Mouse (Mus musculus): ENCODE results near the gene Mepe. TPM values are rescaled to one million over a fixed set of nuclear protein-coding genes. Genes with fewer than 3 reads are reported as not detected.
A peak's percentile ranks its signal among the peaks of the same experiment; 100 is the strongest.

Gene Mepe
- polyA plus RNA-seq (2015; fragmentation: Nextera tagmentation; extraction: Ambion mirVana): not detected in 2 replicates

DNA sequence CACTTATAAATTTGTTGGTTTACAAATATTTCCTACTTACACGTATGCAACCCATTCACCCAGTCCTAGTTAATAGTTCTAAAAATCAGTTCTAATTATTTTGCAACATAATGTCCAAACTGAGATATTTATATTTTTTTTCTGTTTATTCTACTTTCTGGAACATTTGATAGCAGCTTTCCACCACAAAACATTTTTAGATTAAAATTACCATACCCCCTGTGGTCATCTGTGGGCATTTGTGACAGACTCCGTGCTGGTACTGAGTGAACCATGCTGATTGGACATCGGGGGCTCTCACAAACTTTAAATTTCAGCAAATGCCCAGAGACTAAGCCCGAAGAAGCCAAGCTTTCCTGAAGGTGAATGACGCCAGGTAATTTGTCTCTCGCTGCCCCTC lies at the start of gene Mepe:
Mepe (plus strand) TSS at position 301 of the 400 bp plus-strand sequence.
- H3K4me2 ChIP-seq (replicated peaks): no peak within 1 kb of the TSS
- no peaks in the 10 kb centered on the region for H3K36me3 ChIP-seq
- no peak within 1 kb of the TSS for H3K27ac ChIP-seq
- H3K9me3 ChIP-seq: no peaks in the 10 kb centered on the region
- no peak for ATAC-seq
- H3K27me3 ChIP-seq (replicated peaks): no peaks in the 10 kb centered on the region
- WGBS: 90% methylated on average over 6 of the region's 6 CpGs
- H3K4me1 ChIP-seq (replicated peaks): no peaks in the 10 kb centered on the region
- no peak within 1 kb of the TSS for H3K9ac ChIP-seq
- no peak within 1 kb of the TSS for H3K4me3 ChIP-seq (replicated peaks)

DNA sequence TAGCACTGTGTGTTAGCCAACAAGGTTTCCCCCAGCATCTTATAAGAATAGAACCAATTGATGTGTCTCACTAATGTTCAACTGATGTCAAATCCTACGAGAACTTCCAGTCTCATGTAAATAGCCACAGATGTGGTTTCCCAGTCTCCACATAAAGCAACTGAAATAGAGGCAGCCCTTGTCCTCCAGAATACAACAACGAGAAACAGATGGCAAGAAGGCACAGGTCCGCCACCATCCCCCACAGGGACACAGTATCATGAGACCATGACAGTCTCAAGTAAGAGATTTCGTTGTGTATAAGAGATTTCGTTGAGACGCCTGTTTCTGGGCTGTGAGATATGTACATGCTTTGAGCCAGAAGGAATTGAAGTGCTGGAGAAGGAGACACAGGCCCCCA lies 30.9 kb upstream of the Mepe start:
- Histone ChIP-seq H3K4me2 (replicated peaks) (no peak overlapping the region), H3K4me1 (replicated peaks) (0 out of 2 replicates have a peak, but pooled peaks cover 2% of the 10 kb centered on the region), H3K9me3 (no peaks in the 10 kb centered on the region), H3K27me3 (replicated peaks) (no peaks in the 10 kb centered on the region), H3K36me3 (no peaks in the 10 kb centered on the region), H3K27ac (no peak overlapping the region), H3K9ac (no peak overlapping the region), H3K4me3 (replicated peaks) (no peak overlapping the region)
- 66% methylated on average over 6 of the region's 6 CpGs for WGBS
- no peak for ATAC-seq

DNA sequence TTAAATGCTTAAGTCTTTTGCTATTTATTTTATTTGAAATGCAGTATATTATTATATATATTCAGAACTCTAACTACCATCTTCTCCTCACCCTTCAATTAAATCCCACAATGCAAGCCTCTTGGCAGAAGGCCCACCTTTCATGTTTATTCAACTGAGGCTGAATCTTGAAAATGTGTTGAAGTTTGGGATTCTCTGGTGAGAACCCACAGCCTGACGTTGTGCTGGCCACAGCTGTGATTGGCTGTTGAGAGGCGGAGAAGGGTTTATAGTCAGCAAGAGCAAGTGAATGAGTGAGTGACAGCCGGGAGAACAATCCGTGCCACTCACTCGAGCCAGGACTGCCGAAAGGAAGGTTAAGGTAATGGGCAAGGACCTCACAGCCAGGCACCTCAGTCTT lies 26.1 kb upstream of the Mepe start, which contains the start of gene Ibsp:
Ibsp (plus strand) TSS at position 178 of the 400 bp plus-strand sequence.
- no peak within 1 kb of the TSS for H3K27ac ChIP-seq
- H3K9ac ChIP-seq: no peak within 1 kb of the TSS
- H3K27me3 ChIP-seq (replicated peaks): no peaks in the 10 kb centered on the region
- no peak within 1 kb of the TSS for H3K4me3 ChIP-seq (replicated peaks)
- H3K4me1 ChIP-seq (replicated peaks): 0 out of 2 replicates have a peak, but pooled peaks cover 2% of the 10 kb centered on the region
- no peak for ATAC-seq
- no peaks in the 10 kb centered on the region for H3K9me3 ChIP-seq
- H3K36me3 ChIP-seq: no peaks in the 10 kb centered on the region
- H3K4me2 ChIP-seq (replicated peaks): no peak within 1 kb of the TSS
- 64% methylated on average over 6 of the region's 6 CpGs for WGBS

DNA sequence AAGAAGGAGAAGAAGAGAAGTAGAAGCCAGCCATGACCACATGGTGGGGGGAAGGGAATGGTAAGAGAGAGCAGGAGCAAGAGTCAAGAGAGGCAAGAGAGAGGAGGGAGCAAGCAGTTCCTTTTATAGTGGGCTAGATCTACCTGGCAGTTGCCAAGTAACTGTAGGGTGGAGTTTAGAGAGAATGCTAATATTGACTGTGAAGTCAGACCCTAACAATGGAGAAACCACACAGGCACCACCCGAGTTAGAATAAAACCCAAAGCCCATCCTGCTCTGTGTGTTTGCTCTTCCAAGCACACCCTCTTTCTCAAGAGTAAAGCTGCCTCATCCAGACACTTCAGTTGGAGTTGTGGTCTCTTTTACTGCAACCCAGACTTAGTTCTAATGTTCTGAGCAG lies 11.1 kb upstream of the Mepe start:
- H3K9me3 ChIP-seq: no peaks in the 10 kb centered on the region
- 56% methylated on average over 1 of the region's 1 CpGs for WGBS
- no peak for ATAC-seq

DNA sequence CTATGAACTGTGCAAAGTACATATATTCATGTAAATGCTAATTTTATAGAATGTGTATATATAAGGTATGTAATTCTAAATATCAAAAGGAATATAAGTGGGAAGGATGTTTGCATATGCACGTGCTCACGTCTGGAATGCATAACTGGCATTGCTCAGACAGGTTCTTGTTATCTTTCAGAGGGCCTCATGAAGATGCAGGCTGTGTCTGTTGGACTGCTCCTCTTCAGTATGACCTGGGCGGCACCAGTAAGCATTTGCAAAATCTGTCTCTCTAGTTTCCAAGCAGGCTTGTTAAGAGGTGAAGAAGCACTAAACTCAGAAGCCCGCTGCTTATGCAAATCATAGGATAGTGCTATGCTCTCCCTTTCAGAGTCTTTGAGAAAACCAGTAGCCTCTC lies 1.8 kb downstream of the Mepe start:
- no peaks in the 10 kb centered on the region for H3K36me3 ChIP-seq
- H3K4me3 ChIP-seq (replicated peaks): no peak overlapping the region
- no peaks in the 10 kb centered on the region for H3K4me1 ChIP-seq (replicated peaks)
- ATAC-seq: no peak
- H3K27ac ChIP-seq: no peak overlapping the region
- 65% methylated on average over 4 of the region's 4 CpGs for WGBS
- no peaks in the 10 kb centered on the region for H3K9me3 ChIP-seq
- H3K4me2 ChIP-seq (replicated peaks): no peak overlapping the region
- no peak overlapping the region for H3K9ac ChIP-seq
- H3K27me3 ChIP-seq (replicated peaks): no peaks in the 10 kb centered on the region

More for the DNA sequence above, 11.1 kb upstream of the Mepe start:
- no peaks in the 10 kb centered on the region for H3K27me3 ChIP-seq (replicated peaks)
- H3K4me2 ChIP-seq (replicated peaks): no peak overlapping the region
- H3K4me3 ChIP-seq (replicated peaks): no peak overlapping the region
- H3K36me3 ChIP-seq: no peaks in the 10 kb centered on the region
- H3K4me1 ChIP-seq (replicated peaks): no peaks in the 10 kb centered on the region
- H3K9ac ChIP-seq: no peak overlapping the region
- no peak overlapping the region for H3K27ac ChIP-seq

DNA sequence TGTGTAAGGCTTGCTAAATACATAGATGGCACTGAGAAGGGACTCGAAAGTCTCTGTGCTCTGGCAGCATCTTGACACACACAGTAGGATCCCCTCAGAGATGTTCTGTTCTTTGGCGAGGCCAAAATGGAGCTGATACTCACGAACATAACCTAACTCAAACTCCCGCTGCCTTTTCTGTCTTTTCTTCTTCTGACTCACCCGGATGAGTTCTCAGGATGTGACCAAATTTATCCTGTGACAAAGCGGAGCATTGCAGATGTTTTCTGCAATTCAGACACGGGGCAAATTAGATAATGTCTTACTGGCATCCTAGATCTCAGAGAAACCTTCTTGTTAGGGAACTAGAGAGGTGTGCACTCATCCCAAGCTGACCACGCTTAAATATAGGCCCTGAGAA lies 2.3 kb downstream of the Mepe start:
- Histone ChIP-seq H3K27me3 (replicated peaks) (no peaks in the 10 kb centered on the region), H3K4me1 (replicated peaks) (no peaks in the 10 kb centered on the region), H3K9ac (no peak overlapping the region), H3K4me2 (replicated peaks) (no peak overlapping the region), H3K4me3 (replicated peaks) (no peak overlapping the region), H3K9me3 (no peaks in the 10 kb centered on the region), H3K27ac (no peak overlapping the region), H3K36me3 (no peaks in the 10 kb centered on the region)
- WGBS: 79% methylated on average over 8 of the region's 8 CpGs
- ATAC-seq: no peak

DNA sequence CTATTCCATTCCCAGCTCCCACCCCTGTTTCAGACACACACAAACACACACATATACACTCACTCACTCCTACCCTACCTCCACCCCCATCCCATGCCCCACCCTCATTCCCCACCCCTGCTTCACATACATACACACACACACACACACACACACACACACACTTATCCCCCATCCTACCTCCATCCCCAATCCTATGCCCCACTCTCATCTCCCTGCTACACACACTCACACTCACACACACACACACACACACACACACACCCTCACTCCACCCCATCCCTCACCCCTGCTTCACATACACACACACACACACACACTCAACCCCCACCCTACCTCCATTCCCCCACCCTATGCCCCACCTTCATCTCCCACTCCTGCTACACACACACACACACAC lies 2.7 kb downstream of the Mepe start:
- Histone ChIP-seq H3K27ac (no peak overlapping the region), H3K27me3 (replicated peaks) (no peaks in the 10 kb centered on the region), H3K36me3 (no peaks in the 10 kb centered on the region), H3K4me2 (replicated peaks) (no peak overlapping the region), H3K9ac (no peak overlapping the region), H3K4me1 (replicated peaks) (no peaks in the 10 kb centered on the region), H3K4me3 (replicated peaks) (no peak overlapping the region), H3K9me3 (no peaks in the 10 kb centered on the region)
- ATAC-seq: no peak

DNA sequence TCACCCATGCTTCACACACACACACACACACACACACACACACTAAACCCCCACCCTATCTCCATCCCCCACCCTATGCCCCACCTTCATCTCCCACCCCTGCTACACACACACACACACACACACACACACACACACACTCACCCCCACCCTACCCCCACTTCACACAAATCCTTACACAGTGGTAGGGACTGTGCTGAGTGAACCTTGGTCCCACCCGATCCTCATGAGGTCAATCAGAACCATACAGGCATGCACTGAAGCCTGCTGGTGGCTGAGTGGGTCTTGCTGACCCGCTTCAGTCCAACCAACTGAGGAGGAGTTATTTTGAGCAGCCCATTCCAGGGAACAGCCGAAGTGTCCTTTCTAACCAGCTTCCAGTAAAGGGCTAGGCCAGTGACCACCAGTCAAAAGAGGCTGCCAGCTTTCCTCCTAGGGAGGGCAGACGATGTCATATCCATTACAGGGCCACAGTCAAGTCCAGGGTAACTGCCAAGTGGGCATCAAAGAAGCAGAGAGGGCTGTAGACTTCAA lies 3.3 kb downstream of the Mepe start:
- H3K36me3 ChIP-seq: no peaks in the 10 kb centered on the region
- ATAC-seq: 0 out of 2 replicates have a peak, but pooled peaks have one; percentile 41
- WGBS: 82% methylated on average over 4 of the region's 4 CpGs

DNA sequence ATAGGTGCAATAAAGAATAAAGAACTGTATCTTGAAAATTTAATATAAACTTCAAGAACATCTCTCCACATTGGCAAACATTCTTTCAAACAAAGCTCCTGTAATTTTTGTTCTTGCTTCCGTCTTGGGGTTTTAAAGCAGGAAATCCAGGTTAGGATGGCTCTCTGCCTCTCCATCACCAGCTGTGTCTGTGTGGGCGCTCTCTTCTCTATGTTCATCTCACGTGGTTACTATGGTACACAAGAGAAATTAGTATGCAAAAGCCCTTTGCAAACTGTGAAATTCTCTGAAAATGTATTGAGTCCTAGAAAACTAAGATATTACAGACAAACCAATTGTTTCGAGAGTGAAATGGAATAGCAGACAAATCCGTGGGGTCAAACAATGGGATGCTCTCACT lies 4.3 kb downstream of the Mepe start:
- no peak overlapping the region for H3K27ac ChIP-seq
- no peak overlapping the region for H3K4me2 ChIP-seq (replicated peaks)
- H3K9ac ChIP-seq: no peak overlapping the region
- H3K4me1 ChIP-seq (replicated peaks): no peaks in the 10 kb centered on the region
- H3K27me3 ChIP-seq (replicated peaks): no peaks in the 10 kb centered on the region
- no peaks in the 10 kb centered on the region for H3K9me3 ChIP-seq
- no peak for ATAC-seq
- no peak overlapping the region for H3K4me3 ChIP-seq (replicated peaks)
- no peaks in the 10 kb centered on the region for H3K36me3 ChIP-seq
- 75% methylated on average over 5 of the region's 5 CpGs for WGBS

More for the DNA sequence above, 3.3 kb downstream of the Mepe start:
- Histone ChIP-seq H3K4me1 (replicated peaks) (no peaks in the 10 kb centered on the region), H3K4me2 (replicated peaks) (no peak overlapping the region), H3K27ac (no peak overlapping the region), H3K9ac (no peak overlapping the region), H3K27me3 (replicated peaks) (no peaks in the 10 kb centered on the region), H3K4me3 (replicated peaks) (no peak overlapping the region), H3K9me3 (no peaks in the 10 kb centered on the region)

DNA sequence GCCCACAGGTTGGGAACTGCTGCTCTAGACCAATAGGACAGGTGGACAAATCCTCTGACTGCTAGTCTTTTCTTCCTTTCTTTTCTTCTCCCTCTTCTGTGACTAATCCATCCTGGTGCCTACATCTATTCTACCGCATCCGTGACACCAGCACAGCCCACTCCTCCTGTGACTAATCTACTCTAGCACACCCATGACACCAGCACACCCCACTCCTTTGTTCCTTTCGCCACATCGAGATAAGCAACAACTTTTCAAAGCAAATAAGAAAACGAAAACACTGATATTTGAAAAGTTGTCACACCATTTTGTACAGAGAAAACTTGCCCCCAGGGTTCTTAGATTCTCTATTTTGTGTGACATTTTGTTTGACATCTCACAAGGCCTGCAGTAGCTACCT lies 5.0 kb downstream of the Mepe start:
- Histone ChIP-seq H3K9ac (no peak overlapping the region), H3K4me1 (replicated peaks) (no peaks in the 10 kb centered on the region), H3K27me3 (replicated peaks) (no peaks in the 10 kb centered on the region), H3K36me3 (no peaks in the 10 kb centered on the region), H3K4me3 (replicated peaks) (no peak overlapping the region), H3K9me3 (no peaks in the 10 kb centered on the region), H3K27ac (no peak overlapping the region), H3K4me2 (replicated peaks) (no peak overlapping the region)
- no peak for ATAC-seq
- WGBS: 77% methylated on average over 5 of the region's 5 CpGs

DNA sequence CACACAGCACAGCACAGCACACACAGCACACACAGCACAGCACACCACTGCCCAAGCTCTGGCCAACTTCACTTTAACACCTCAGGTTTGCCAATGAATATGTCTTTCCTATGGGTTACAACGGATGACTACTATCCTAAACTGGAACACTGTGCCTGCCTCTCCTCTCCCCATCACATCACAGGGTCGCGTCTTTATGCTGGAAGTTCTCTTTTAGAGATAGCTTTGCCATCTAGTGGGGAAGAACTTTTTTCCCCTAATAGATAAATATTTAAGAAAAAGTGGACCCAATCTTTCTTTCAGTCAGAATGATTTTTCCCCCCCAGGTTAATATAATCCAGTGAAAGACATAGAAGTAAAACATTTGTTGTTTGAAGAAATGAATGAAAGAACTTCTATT lies 7.2 kb downstream of the Mepe start:
- Histone ChIP-seq H3K9ac (no peak overlapping the region), H3K4me3 (replicated peaks) (no peak overlapping the region), H3K36me3 (no peaks in the 10 kb centered on the region), H3K4me1 (replicated peaks) (no peaks in the 10 kb centered on the region), H3K27me3 (replicated peaks) (no peaks in the 10 kb centered on the region), H3K27ac (no peak overlapping the region), H3K9me3 (no peaks in the 10 kb centered on the region), H3K4me2 (replicated peaks) (no peak overlapping the region)
- WGBS: 49% methylated on average over 3 of the region's 3 CpGs
- no peak for ATAC-seq

DNA sequence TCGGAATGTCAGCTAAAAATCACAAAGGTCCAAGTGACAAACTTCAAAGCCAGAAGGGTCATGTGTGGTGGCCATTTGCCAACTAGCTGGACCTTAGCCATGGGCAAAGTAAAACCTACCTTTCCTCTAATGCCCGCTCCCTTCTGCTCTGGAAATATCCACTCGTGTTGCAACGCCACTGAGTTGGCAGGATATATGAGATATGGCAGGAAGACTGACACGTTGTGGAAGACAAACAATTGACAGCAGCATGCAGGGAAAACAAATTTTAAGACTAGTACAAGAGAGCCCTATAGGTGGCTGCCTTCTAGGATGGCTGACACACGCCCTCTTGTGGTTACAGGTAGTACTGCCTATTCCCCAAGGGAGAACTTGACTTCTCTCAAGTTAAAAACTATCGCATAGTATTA lies 8.1 kb downstream of the Mepe start:
- ATAC-seq: peak; percentile 68
- Histone ChIP-seq H3K9me3 (no peaks in the 10 kb centered on the region), H3K27ac (no peak overlapping the region), H3K4me2 (replicated peaks) (no peak overlapping the region), H3K36me3 (no peaks in the 10 kb centered on the region), H3K4me3 (replicated peaks) (no peak overlapping the region), H3K9ac (no peak overlapping the region), H3K27me3 (replicated peaks) (no peaks in the 10 kb centered on the region), H3K4me1 (replicated peaks) (no peaks in the 10 kb centered on the region)
- WGBS: 34% methylated on average over 7 of the region's 7 CpGs

DNA sequence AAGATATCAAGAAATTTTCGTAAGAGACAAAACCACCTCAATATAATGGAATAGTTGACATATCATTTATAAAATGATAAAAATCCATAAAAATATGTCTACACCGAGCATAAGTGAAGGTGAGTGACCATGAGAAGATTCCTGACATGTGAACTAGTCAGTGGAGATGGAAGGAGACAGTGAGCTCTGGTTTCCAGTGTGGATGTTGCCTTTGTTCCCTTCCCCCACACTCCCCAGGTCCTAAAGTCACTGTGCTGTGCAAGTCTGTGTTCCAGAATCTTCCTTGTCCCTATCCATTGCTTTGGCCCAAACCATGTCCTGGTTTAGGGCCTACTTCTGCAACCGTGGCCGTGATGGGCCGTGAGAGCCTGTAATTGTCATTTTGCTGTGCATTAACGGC lies 8.5 kb downstream of the Mepe start:
- no peaks in the 10 kb centered on the region for H3K9me3 ChIP-seq
- no peaks in the 10 kb centered on the region for H3K27me3 ChIP-seq (replicated peaks)
- ATAC-seq: no peak
- no peak overlapping the region for H3K27ac ChIP-seq
- no peaks in the 10 kb centered on the region for H3K36me3 ChIP-seq
- H3K4me3 ChIP-seq (replicated peaks): no peak overlapping the region
- no peak overlapping the region for H3K9ac ChIP-seq
- H3K4me1 ChIP-seq (replicated peaks): no peaks in the 10 kb centered on the region
- H3K4me2 ChIP-seq (replicated peaks): no peak overlapping the region
- 77% methylated on average over 6 of the region's 6 CpGs for WGBS

Measured in intestine, embryonic 15.5 days (tissue).